Mouse (Mus musculus) heart, postnatal 0 days (tissue): ENCODE data around the gene Hk1.

Experiments used
- CTCF ChIP-seq: IDR thresholded peaks from 2 replicates; pipeline ENCODE4 v1.5.1; 2016; ENCODE audit warnings: antibody characterized with exemption, control low read depth, low read depth
- EP300 ChIP-seq: IDR thresholded peaks from 2 replicates; pipeline ENCODE4 v1.6.1; 2016; ENCODE audit warnings: antibody characterized with exemption, low read depth

- TF ChIP-seq CTCF, result no peak
- no peak; the same call in 1 of the 2 replicates for TF ChIP-seq EP300
Observed at GRCm38 (mm10) chr10:62339211-62340094, 40.3 kb downstream of the Hk1 start.
